Mouse (Mus musculus): ENCODE measurements around the gene Pink1. TPM values are rescaled to one million over a fixed set of nuclear protein-coding genes. Genes with fewer than 3 reads are reported as not detected.

The Pink1 gene
- polyA plus RNA-seq, 1 experiment: 9.7 TPM

- H3K36me3 ChIP-seq (ENCODE audit: control insufficient read depth, insufficient read depth): no peaks in the 10 kb centered on the region
- no peaks in the 10 kb centered on the region for H3K79me3 ChIP-seq (ENCODE audit: low read depth)
- no peak overlapping the region for H3ac ChIP-seq (ENCODE audit: control insufficient read depth, insufficient read length, low read depth)
- no peak for TF ChIP-seq CEBPB (IDR thresholded peaks at IDR 0.05; ENCODE audit: low read depth)
- H3K4me3 ChIP-seq (ENCODE audit: insufficient read depth, poor library complexity, severe bottlenecking): no peak overlapping the region
- no peaks in the 10 kb centered on the region for H3K79me2 ChIP-seq (ENCODE audit: control insufficient read depth, insufficient read depth)
- peaks cover 63% of the 10 kb centered on the region for H3K27me3 ChIP-seq (ENCODE audit: control insufficient read depth, insufficient read depth, insufficient read length)
These were observed 34.1 kb downstream of the Pink1 start for GRCm38 (mm10) chr4:138292028-138292427.

- Histone ChIP-seq H3K79me2 (ENCODE audit: control insufficient read depth, insufficient read depth) (no peaks in the 10 kb centered on the region), H3K27me3 (ENCODE audit: control insufficient read depth, insufficient read depth, insufficient read length) (peaks cover 60% of the 10 kb centered on the region), H3K36me3 (ENCODE audit: control insufficient read depth, insufficient read depth) (no peaks in the 10 kb centered on the region), H3ac (ENCODE audit: control insufficient read depth, insufficient read length, low read depth) (no peak overlapping the region), H3K4me3 (ENCODE audit: insufficient read depth, poor library complexity, severe bottlenecking) (no peak overlapping the region), H3K79me3 (ENCODE audit: low read depth) (no peaks in the 10 kb centered on the region)
- no peak for TF ChIP-seq MYOD1 (IDR thresholded peaks at IDR 0.05; ENCODE audit: control insufficient read depth, insufficient read length, low read depth)
- TF ChIP-seq FOSL1 (IDR thresholded peaks at IDR 0.05; ENCODE audit: insufficient read depth, low read length, poor library complexity, severe bottlenecking): no peak
- TF ChIP-seq MAX (IDR thresholded peaks at IDR 0.05): no peak
- no peak for TF ChIP-seq USF1 (IDR thresholded peaks at IDR 0.05; ENCODE audit: low read depth)
- no peak for TF ChIP-seq CEBPB (IDR thresholded peaks at IDR 0.05; ENCODE audit: low read depth)
- no peak for TF ChIP-seq MYOG (IDR thresholded peaks at IDR 0.05; ENCODE audit: control insufficient read depth, extremely low read depth, insufficient read length)
- no peak for TF ChIP-seq CTCF (IDR thresholded peaks at IDR 0.05; ENCODE audit: control insufficient read depth, insufficient read depth, insufficient read length)
These were observed 37.4 kb downstream of the Pink1 start for GRCm38 (mm10) chr4:138288691-138289090.

- H3K36me3 ChIP-seq (ENCODE audit: control insufficient read depth, insufficient read depth): no peaks in the 10 kb centered on the region
- no peak overlapping the region for H3ac ChIP-seq (ENCODE audit: control insufficient read depth, insufficient read length, low read depth)
- no peaks in the 10 kb centered on the region for H3K79me2 ChIP-seq (ENCODE audit: control insufficient read depth, insufficient read depth)
- H3K79me3 ChIP-seq (ENCODE audit: low read depth): no peaks in the 10 kb centered on the region
- peaks cover 52% of the 10 kb centered on the region for H3K27me3 ChIP-seq (ENCODE audit: control insufficient read depth, insufficient read depth, insufficient read length)
- H3K4me3 ChIP-seq (ENCODE audit: insufficient read depth, poor library complexity, severe bottlenecking): no peak overlapping the region
- no peak for TF ChIP-seq USF1 (IDR thresholded peaks at IDR 0.05; ENCODE audit: low read depth)
- no peak for TF ChIP-seq MAX (IDR thresholded peaks at IDR 0.05)
- TF ChIP-seq CEBPB (IDR thresholded peaks at IDR 0.05; ENCODE audit: low read depth): no peak
These were observed 39.7 kb downstream of the Pink1 start for GRCm38 (mm10) chr4:138286411-138286810.

GRCm38 (mm10) chr4:138282834-138283233 lies 43.3 kb downstream of the Pink1 start:
- Histone ChIP-seq H3K4me3 (ENCODE audit: insufficient read depth, poor library complexity, severe bottlenecking) (no peak overlapping the region), H3ac (ENCODE audit: control insufficient read depth, insufficient read length, low read depth) (no peak overlapping the region), H3K79me2 (ENCODE audit: control insufficient read depth, insufficient read depth) (no peaks in the 10 kb centered on the region), H3K27me3 (ENCODE audit: control insufficient read depth, insufficient read depth, insufficient read length) (peaks cover 20% of the 10 kb centered on the region), H3K79me3 (ENCODE audit: low read depth) (no peaks in the 10 kb centered on the region), H3K36me3 (ENCODE audit: control insufficient read depth, insufficient read depth) (no peaks in the 10 kb centered on the region)
- TF ChIP-seq USF1 (IDR thresholded peaks at IDR 0.05; ENCODE audit: low read depth): no peak
- no peak for TF ChIP-seq MAX (IDR thresholded peaks at IDR 0.05)
- no peak for TF ChIP-seq CEBPB (IDR thresholded peaks at IDR 0.05; ENCODE audit: low read depth)
- TF ChIP-seq MYOD1 (IDR thresholded peaks at IDR 0.05; ENCODE audit: control insufficient read depth, insufficient read length, low read depth): no peak
- no peak for TF ChIP-seq MYOG (IDR thresholded peaks at IDR 0.05; ENCODE audit: control insufficient read depth, extremely low read depth, insufficient read length)
- TF ChIP-seq FOSL1 (IDR thresholded peaks at IDR 0.05; ENCODE audit: insufficient read depth, low read length, poor library complexity, severe bottlenecking): no peak
- peak; percentile 97 for TF ChIP-seq CTCF (IDR thresholded peaks at IDR 0.05; ENCODE audit: control insufficient read depth, insufficient read depth, insufficient read length)

- Histone ChIP-seq H3K36me3 (ENCODE audit: control insufficient read depth, insufficient read depth) (no peaks in the 10 kb centered on the region), H3K79me3 (ENCODE audit: low read depth) (no peaks in the 10 kb centered on the region), H3K4me3 (ENCODE audit: insufficient read depth, poor library complexity, severe bottlenecking) (no peak overlapping the region), H3ac (ENCODE audit: control insufficient read depth, insufficient read length, low read depth) (no peak overlapping the region), H3K79me2 (ENCODE audit: control insufficient read depth, insufficient read depth) (no peaks in the 10 kb centered on the region), H3K27me3 (ENCODE audit: control insufficient read depth, insufficient read depth, insufficient read length) (peaks cover 25% of the 10 kb centered on the region)
- TF ChIP-seq USF1 (IDR thresholded peaks at IDR 0.05; ENCODE audit: low read depth) (no peak), MYOG (IDR thresholded peaks at IDR 0.05; ENCODE audit: control insufficient read depth, extremely low read depth, insufficient read length) (no peak), FOSL1 (IDR thresholded peaks at IDR 0.05; ENCODE audit: insufficient read depth, low read length, poor library complexity, severe bottlenecking) (no peak), MAX (IDR thresholded peaks at IDR 0.05) (no peak), CTCF (IDR thresholded peaks at IDR 0.05; ENCODE audit: control insufficient read depth, insufficient read depth, insufficient read length) (no peak), MYOD1 (IDR thresholded peaks at IDR 0.05; ENCODE audit: control insufficient read depth, insufficient read length, low read depth) (no peak), CEBPB (IDR thresholded peaks at IDR 0.05; ENCODE audit: low read depth) (no peak)
These were observed 47.8 kb downstream of the Pink1 start for GRCm38 (mm10) chr4:138278346-138278745.

GRCm38 (mm10) chr4:138272011-138272997 lies 53.8 kb downstream of the Pink1 start:
- Histone ChIP-seq H3K4me3 (ENCODE audit: insufficient read depth, poor library complexity, severe bottlenecking) (no peak overlapping the region), H3K36me3 (ENCODE audit: control insufficient read depth, insufficient read depth) (no peaks in the 10 kb centered on the region), H3K79me2 (ENCODE audit: control insufficient read depth, insufficient read depth) (no peaks in the 10 kb centered on the region), H3K79me3 (ENCODE audit: low read depth) (no peaks in the 10 kb centered on the region), H3ac (ENCODE audit: control insufficient read depth, insufficient read length, low read depth) (no peak overlapping the region), H3K27me3 (ENCODE audit: control insufficient read depth, insufficient read depth, insufficient read length) (peaks cover 19% of the 10 kb centered on the region)
- TF ChIP-seq MYOD1 (IDR thresholded peaks at IDR 0.05; ENCODE audit: control insufficient read depth, insufficient read length, low read depth) (no peak), CEBPB (IDR thresholded peaks at IDR 0.05; ENCODE audit: low read depth) (no peak), MYOG (IDR thresholded peaks at IDR 0.05; ENCODE audit: control insufficient read depth, extremely low read depth, insufficient read length) (no peak), USF1 (IDR thresholded peaks at IDR 0.05; ENCODE audit: low read depth) (no peak), MAX (IDR thresholded peaks at IDR 0.05) (no peak), FOSL1 (IDR thresholded peaks at IDR 0.05; ENCODE audit: insufficient read depth, low read length, poor library complexity, severe bottlenecking) (no peak), CTCF (IDR thresholded peaks at IDR 0.05; ENCODE audit: control insufficient read depth, insufficient read depth, insufficient read length) (no peak)
